Mouse (Mus musculus) heart, adult 2 months (tissue): ENCODE results near the gene Olfr68. TPM values are rescaled to one million over a fixed set of nuclear protein-coding genes. Genes with fewer than 3 reads are reported as not detected.
"Not testable (repeated sequence)": the region's sequence is repeated elsewhere in the genome, so short reads cannot be mapped to it uniquely, and the experiment has no call there.

Source experiments
- DNase-seq, 2 experiments: peaks; one replicate each; pipeline ENCODE4 v3.0.0; 2021
- H3K27ac ChIP-seq: fragments of 200-600 bp; 2 replicates; pipeline ENCODE4 v1.8.1; 2022
- H3K27me3 ChIP-seq: fragments of 200-500 bp; 2 replicates; pipeline ENCODE4 v1.6.1; 2012; ENCODE audit warnings: mild to moderate bottlenecking, low read length, inconsistent platforms, mixed read lengths; ENCODE audit not compliant: control insufficient read depth, insufficient read depth
- H3K36me3 ChIP-seq: fragments of 200-500 bp; 2 replicates; pipeline ENCODE4 v1.6.1; 2012; ENCODE audit warnings: low read length, inconsistent platforms; ENCODE audit not compliant: control insufficient read depth, insufficient read depth
- H3K4me1 ChIP-seq: fragments of 200-500 bp; 2 replicates; pipeline ENCODE4 v1.6.1; 2011; ENCODE audit warnings: low read length; ENCODE audit not compliant: control insufficient read depth, insufficient read depth
- H3K4me3 ChIP-seq: fragments of 200-600 bp; 2 replicates; pipeline ENCODE4 v1.8.1; 2022
- H3K79me2 ChIP-seq: fragments of 200-500 bp; replicated peaks from 2 replicates; pipeline ENCODE4 v1.6.1; 2012; ENCODE audit warnings: mild to moderate bottlenecking, inconsistent platforms, low read length, moderate library complexity, mixed read lengths; ENCODE audit not compliant: control insufficient read depth, insufficient read depth
- H3K9ac ChIP-seq: fragments of 200-500 bp; 2 replicates; pipeline ENCODE4 v1.6.1; 2012; ENCODE audit warnings: low read depth, mild to moderate bottlenecking, control low read depth, inconsistent platforms, low read length, mixed read lengths
- CTCF ChIP-seq: fragments of 200-600 bp; IDR thresholded peaks from 2 replicates; pipeline ENCODE4 v1.8.1; 2022; ENCODE audit warnings: antibody characterized with exemption, mild to moderate bottlenecking, moderate library complexity
- EP300 ChIP-seq: fragments of 200-500 bp; IDR thresholded peaks from 2 replicates; pipeline ENCODE4 v1.6.1; 2011; ENCODE audit warnings: low read depth, low read length, control low read depth; ENCODE audit not compliant: insufficient read depth
- POLR2A ChIP-seq: fragments of 200-500 bp; IDR thresholded peaks from 2 replicates; pipeline ENCODE4 v1.6.1; 2011; ENCODE audit warnings: mild to moderate bottlenecking, low read depth, low read length, control low read depth; ENCODE audit not compliant: insufficient read depth
- WGBS: fragments of 180-500 bp; shearing (Covaris S2); methylation state at CpG from one replicate; pipeline ENCODE4 v1.1.7; 2018; 5-methylcytosine and 5-hydroxymethylcytosine counted together
- intact Hi-C: fragments of 180-260 bp; cut with DNase I; formaldehyde crosslinking; loops from one replicate; pipeline ENCODE4 v1.15.1; 2025
- polyA plus RNA-seq: library from polyadenylated mRNA; depleted of rRNA; stranded (reverse); fragments of >200 nt; gene quantifications from 2 replicates; pipeline ENCODE4 v1.2.3, GENCODE M21; 2012
- total RNA-seq, 2 experiments: library from RNA; stranded (reverse); gene quantifications; 2 replicates each; pipeline ENCODE4 v1.2.3; 2021

Olfr68 gene
- total and polyA plus RNA-seq, 3 experiments, result not detected

DNA sequence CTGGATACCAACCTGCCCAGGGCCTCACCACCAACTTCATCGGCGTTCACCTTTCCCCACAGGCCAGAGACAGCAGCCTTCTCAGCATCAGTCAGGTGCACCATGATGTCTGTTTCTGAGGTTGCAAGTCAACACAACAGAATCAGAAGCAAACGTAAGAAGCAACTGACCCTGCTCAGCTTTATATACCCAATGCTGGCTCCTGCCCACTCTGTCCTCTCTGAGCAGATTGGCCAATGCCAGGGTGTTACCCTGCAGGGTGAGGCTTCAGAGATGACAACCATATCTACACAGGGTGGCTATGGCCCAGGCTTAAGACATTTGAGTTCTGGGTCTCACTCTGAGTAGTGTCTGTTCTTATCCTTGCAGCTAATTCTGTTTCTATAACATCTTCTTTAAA lies 34.3 kb upstream of the Olfr68 start, which contains the start of gene Hbb-bt:
TSS of gene Hbb-bt (minus strand) at position 231 of the 400 bp plus-strand sequence.
- Histone ChIP-seq H3K9ac (no peak within 1 kb of the TSS), H3K27me3 (no peaks in the 10 kb centered on the region), H3K27ac (no peak within 1 kb of the TSS), H3K4me3 (no peak within 1 kb of the TSS), H3K79me2 (no peaks in the 10 kb centered on the region), H3K4me1 (no peaks in the 10 kb centered on the region), H3K36me3 (no peaks in the 10 kb centered on the region)
- 86% methylated on average over 3 of the region's 3 CpGs for WGBS
- intact Hi-C loops, result no loop called here
- no peak for TF ChIP-seq POLR2A
- TF ChIP-seq CTCF, result no peak
- TF ChIP-seq EP300, result no peak
- DNase-seq, result no peak

GRCm38 (mm10) chr7:103813152-103813551 lies 33.7 kb upstream of the Olfr68 start:
- H3K27ac ChIP-seq, H3K9ac ChIP-seq, H3K27me3 ChIP-seq, H3K79me2 ChIP-seq, H3K4me3 ChIP-seq, H3K4me1 ChIP-seq, DNase-seq, intact Hi-C loops, H3K36me3 ChIP-seq: not testable (repeated sequence)
- WGBS, result no CpG with 5 or more reads among the region's 3 CpGs

GRCm38 (mm10) chr7:103812174-103812573 lies 32.7 kb upstream of the Olfr68 start:
- TF ChIP-seq CTCF (no peak), EP300 (no peak), POLR2A (no peak)
- H3K27ac ChIP-seq, result no peak overlapping the region
- H3K9ac ChIP-seq, result no peak overlapping the region
- no peaks in the 10 kb centered on the region for H3K79me2 ChIP-seq
- no peaks in the 10 kb centered on the region for H3K4me1 ChIP-seq
- intact Hi-C loops, result no loop called here
- no peak for DNase-seq
- H3K27me3 ChIP-seq, result no peaks in the 10 kb centered on the region
- 25% methylated on average over 1 of the region's 1 CpGs for WGBS
- H3K36me3 ChIP-seq, result no peaks in the 10 kb centered on the region
- H3K4me3 ChIP-seq, result no peak overlapping the region

GRCm38 (mm10) chr7:103811223-103811845 lies 31.8 kb upstream of the Olfr68 start:
- no peak for DNase-seq
- H3K27ac ChIP-seq, result no peak overlapping the region
- no peaks in the 10 kb centered on the region for H3K79me2 ChIP-seq
- no peaks in the 10 kb centered on the region for H3K36me3 ChIP-seq
- no peaks in the 10 kb centered on the region for H3K27me3 ChIP-seq
- TF ChIP-seq CTCF, result no peak
- TF ChIP-seq EP300, result no peak
- no peak for TF ChIP-seq POLR2A
- 71% methylated on average over 1 of the region's 1 CpGs for WGBS
- H3K4me1 ChIP-seq, result no peaks in the 10 kb centered on the region
- no peak overlapping the region for H3K4me3 ChIP-seq
- intact Hi-C loops, result no loop called here
- no peak overlapping the region for H3K9ac ChIP-seq

- no peak for TF ChIP-seq CTCF
- 63% methylated on average over 3 of the region's 3 CpGs for WGBS
- no peak overlapping the region for H3K4me3 ChIP-seq
- H3K27me3 ChIP-seq, result no peaks in the 10 kb centered on the region
- no peak overlapping the region for H3K9ac ChIP-seq
- no peak for DNase-seq
- H3K27ac ChIP-seq, result no peak overlapping the region
- H3K36me3 ChIP-seq, result no peaks in the 10 kb centered on the region
- intact Hi-C loops, result no loop called here
- no peaks in the 10 kb centered on the region for H3K4me1 ChIP-seq
- H3K79me2 ChIP-seq, result no peaks in the 10 kb centered on the region
Observed at GRCm38 (mm10) chr7:103810746-103811145, 31.2 kb upstream of the Olfr68 start.

GRCm38 (mm10) chr7:103810296-103810695 lies 30.8 kb upstream of the Olfr68 start:
- no peak for TF ChIP-seq CTCF
- TF ChIP-seq EP300, result no peak
- TF ChIP-seq POLR2A, result no peak
- Histone ChIP-seq H3K27ac (no peak overlapping the region), H3K4me3 (no peak overlapping the region), H3K36me3 (no peaks in the 10 kb centered on the region), H3K79me2 (no peaks in the 10 kb centered on the region), H3K9ac (no peak overlapping the region), H3K27me3 (no peaks in the 10 kb centered on the region), H3K4me1 (no peaks in the 10 kb centered on the region)
- intact Hi-C loops, result no loop called here
- DNase-seq, result no peak
- 83% methylated on average over 1 of the region's 1 CpGs for WGBS
